Mouse (Mus musculus): ENCODE results near the gene Trim69.

Gene Trim69

DNA sequence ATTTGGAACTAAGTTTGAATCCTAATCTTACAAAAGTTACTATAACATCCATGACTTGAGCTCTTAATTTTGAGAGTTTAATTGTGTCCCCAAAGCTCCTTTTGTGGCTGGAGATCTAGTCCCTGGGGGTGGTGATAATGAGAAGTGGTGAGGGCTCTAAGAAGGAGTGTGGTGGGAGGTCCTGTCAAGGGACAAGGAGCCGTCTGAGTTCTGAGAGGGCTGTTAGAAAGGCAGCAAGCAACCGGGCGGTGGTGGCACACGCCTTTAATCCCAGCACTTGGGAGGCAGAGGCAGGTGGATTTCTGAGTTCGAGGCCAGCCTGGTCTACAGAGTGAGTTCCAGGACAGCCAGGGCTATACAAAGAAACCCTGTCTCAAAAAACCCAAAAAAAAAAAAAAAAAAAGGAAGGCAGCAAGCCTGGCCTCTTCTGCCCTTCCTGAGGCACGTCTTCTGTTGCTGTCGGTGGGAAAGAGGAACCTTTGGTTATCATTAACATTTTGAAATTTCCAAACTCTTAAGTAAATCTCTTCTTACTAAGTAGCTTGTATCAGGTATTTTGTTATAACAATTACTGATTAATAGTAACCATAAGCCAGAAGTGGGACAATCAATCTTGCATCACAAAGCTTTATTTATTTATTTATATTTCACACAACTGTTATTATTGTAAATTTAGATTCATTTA is 6.7 kb upstream of the Trim69 start:
- DNase-seq (ENCODE audit: extremely low spot score) = no peak

- DNase-seq (ENCODE audit: extremely low spot score) = no peak
Measured at GRCm38 (mm10) chr2:122154479-122154878, 6.0 kb upstream of the Trim69 start.

GRCm38 (mm10) chr2:122155292-122155691 is 5.2 kb upstream of the Trim69 start:
- no peak for DNase-seq (ENCODE audit: extremely low spot score)

DNA sequence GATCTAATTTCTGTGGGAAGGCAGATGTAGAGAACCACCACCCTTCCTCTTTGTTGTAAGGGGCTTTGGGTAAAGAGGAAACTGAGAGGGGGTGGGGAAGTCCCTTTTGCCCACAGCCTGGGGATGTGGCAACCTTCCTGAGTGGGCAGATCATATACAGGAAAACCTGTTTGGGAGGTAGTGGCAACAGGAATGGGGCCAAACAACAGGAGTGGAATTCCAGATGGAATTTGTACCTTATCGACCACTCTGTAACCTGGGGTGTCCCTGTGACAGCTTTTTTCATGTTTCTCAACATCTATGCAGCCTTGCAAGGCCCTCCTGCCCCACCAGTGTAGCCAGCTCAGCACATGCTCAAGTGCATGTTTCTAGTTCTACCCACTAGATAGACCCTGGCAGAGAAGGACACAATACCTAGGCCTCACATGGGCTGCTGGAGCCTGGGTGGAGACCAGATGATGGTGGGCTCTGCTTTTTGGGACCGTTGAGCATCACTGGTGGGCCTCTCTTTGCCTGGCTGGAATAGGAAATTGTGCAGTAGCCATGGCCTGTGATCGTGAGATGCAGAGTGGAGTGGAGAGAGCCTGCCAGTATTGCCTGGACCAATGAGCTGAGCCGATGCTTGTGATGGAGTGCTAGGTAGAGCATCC is 4.3 kb upstream of the Trim69 start:
- DNase-seq (ENCODE audit: extremely low spot score) = no peak

GRCm38 (mm10) chr2:122157561-122157960 is 2.9 kb upstream of the Trim69 start:
- no peak for DNase-seq (ENCODE audit: extremely low spot score)

- DNase-seq (ENCODE audit: extremely low spot score) = no peak
Measured at GRCm38 (mm10) chr2:122158362-122158802, 2.1 kb upstream of the Trim69 start.

- no peak for DNase-seq (ENCODE audit: extremely low spot score)
Measured at GRCm38 (mm10) chr2:122159667-122160066, 833 bp upstream of the Trim69 start.

DNA sequence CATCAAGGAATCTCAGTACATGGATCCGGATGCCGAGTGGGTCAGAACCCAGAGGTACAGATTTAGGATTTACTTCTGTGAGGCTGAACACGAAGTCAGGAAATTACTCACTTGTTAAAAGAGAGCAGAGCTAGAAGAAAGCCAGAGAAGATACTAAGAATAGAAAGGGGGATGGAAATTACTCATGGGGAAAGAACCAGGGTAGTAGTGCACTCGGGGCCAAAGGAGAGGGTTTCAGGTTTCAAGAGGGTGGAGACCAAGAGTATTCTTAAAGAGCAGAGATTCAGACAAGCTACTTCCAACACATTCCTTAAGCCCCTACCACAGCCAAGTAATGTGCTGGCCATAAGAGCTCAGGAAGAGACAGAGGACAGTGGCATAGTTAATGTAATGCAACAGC is 1.0 kb downstream of the Trim69 start:
- DNase-seq (ENCODE audit: extremely low spot score) = peak; percentile 14

DNA sequence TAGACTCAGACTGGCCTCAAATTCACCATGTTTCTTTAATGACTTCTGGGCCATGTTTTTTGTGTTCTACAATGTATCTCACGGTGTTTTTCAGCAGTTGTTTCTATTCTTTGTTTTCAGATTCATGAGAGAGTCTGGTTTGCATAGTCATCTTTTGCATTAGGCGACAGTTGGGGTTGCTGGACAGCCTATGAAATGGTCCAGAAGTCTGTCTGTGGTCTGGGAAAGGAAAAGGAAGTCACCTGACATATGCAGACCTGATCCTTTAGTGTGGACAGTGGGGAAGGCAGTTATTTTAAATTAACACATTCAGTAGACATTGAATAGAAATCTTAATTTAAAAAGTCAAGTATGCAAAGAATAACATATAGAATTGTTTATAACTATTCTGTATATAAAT is 2.0 kb downstream of the Trim69 start:
- no peak for DNase-seq (ENCODE audit: extremely low spot score)

- no peak for DNase-seq (ENCODE audit: extremely low spot score)
Measured at GRCm38 (mm10) chr2:122163430-122164195, 3.1 kb downstream of the Trim69 start.

GRCm38 (mm10) chr2:122164293-122164692 is 3.8 kb downstream of the Trim69 start:
- DNase-seq (ENCODE audit: extremely low spot score) = no peak

- DNase-seq (ENCODE audit: extremely low spot score) = no peak
Measured at GRCm38 (mm10) chr2:122171292-122171691, 10.8 kb downstream of the Trim69 start.

- no peak for DNase-seq (ENCODE audit: extremely low spot score)
Measured at GRCm38 (mm10) chr2:122172188-122172587, 11.7 kb downstream of the Trim69 start.

DNA sequence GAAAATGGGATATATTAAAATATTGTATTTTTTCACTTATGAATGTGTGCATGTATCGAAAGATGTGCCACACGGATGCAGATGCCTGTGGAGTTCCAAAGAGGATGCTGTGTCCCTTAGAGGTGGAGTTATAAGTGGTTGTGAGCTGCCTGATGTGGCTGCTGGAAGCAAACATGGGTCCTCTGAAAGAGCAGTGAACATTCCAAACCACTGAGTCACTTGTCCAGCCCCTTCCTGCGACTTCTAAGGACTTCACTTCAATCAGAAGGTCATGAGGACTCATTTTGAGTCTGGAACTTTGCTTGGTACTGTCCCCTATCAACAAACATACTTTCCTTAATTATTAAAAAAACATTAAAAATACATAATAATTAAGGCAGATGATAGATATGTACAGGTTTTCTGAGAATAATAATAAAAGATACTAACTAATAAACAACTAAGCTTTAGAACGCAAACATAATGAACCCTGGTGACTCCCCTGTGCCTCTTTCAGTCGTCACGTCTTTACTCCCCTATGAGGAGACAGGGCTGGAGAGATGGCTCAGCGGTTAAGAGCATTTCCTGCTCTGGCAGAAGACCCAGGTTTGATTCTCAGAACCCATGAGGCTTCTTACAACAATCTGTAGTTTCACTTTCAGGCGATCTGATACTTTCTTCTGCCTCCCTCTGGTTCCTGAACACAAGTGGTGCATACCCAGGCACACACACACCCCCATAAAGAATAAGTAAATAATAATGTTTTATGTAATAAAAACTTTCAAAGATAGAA is 19.7 kb downstream of the Trim69 start:
- no peak for DNase-seq (ENCODE audit: extremely low spot score)

DNA sequence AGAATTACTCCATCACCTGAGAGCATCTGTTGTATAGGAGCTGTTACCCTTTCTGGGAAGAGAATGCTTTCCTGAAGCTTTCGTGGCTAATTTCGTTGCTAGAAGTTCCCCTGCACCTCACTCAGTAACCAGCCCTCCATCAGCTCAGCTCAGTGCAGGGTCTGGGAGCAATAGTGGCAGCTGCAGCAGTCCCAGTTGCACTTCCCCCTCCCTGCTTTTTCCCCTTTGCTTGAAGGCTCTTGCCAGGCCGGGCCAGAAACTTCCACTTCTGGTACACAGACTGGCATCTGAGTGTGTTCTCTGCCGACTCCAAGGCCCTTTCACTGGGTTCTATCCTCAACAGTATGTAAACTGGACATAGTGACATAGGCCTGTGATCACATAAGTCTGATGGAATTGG is 24.6 kb downstream of the Trim69 start:
- no peak for DNase-seq (ENCODE audit: extremely low spot score)

DNA sequence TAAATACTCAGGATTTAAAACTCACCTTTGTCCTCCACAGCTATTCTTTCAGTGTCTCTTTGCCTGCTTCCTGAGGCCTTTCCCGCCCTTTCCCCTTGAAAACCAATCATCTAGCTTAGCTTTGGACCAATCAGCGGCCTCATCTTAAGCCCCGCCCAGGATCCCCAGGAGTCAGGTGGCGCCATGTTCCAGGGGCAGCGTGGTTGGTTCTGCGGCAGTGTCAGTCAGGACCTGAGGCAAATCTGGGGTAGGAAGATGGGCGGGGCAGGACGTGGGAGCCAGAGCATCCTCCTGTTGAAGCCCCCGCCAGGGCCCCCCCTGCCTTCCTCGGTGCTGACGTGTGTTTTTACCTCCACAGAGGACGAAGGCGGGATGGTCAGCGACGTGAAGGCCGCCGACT is 25.6 kb downstream of the Trim69 start, which contains the start of the genes Patl2 and Terb2:
TSS of gene Patl2 (minus strand) at position 84 of the 400 bp plus-strand sequence.
TSS of gene Terb2 (plus strand) at position 167 of the 400 bp plus-strand sequence.
- DNase-seq (ENCODE audit: extremely low spot score) = no peak

GRCm38 (mm10) chr2:122186751-122187150 is 26.3 kb downstream of the Trim69 start:
- DNase-seq (ENCODE audit: extremely low spot score) = no peak

- DNase-seq (ENCODE audit: extremely low spot score) = no peak
Measured at GRCm38 (mm10) chr2:122191849-122192248, 31.3 kb downstream of the Trim69 start.

DNA sequence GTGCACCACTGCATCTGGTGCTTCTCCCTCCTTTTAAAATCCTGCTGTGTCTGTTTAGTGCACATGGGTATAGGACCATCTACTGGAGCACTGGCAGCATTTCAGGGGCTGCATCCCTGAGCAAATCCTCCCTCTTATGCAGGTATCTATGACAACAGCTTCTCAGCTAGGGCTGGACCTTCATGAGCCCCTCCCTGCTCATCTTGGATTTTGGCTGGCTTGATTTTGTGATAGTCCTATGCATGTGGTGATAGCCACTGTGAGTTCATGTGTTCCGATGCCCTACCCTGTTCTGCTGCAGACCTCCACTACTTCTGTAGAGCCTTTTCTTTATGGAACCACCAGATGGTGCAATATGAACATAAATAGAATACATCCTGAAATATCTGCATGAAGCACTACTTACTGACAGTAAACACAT is 34.0 kb downstream of the Trim69 start:
- DNase-seq (ENCODE audit: extremely low spot score) = peak; percentile 9

DNA sequence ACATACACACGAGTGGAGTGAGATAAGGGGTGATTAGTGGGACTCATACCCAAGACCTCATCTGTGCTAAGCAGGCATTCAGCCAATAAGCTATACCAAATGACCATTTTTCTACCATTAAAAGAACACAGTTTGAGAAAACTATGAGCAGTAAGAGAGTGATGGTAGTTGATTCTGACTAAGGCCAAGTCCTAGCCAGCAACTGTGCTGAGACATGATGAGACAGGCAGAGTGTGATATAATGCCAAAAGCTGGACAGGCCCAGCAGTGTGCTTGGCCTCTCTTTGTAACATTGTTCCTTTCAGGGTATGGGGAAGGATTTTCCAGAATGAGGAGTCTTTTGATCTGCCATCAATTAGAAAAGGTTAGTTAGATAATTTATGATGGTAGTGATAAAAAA is 41.0 kb downstream of the Trim69 start:
- no peak for DNase-seq (ENCODE audit: extremely low spot score)

GRCm38 (mm10) chr2:122206440-122207107 is 46.1 kb downstream of the Trim69 start:
- DNase-seq (ENCODE audit: extremely low spot score) = no peak

Data from embryo, embryonic 9.5 days (tissue).